Mouse (Mus musculus) c-Kit-negative CD71-positive TER-119-positive erythroid progenitor cells, embryonic 14.5 days (primary cell): Measurements from ENCODE around the gene Mettl8.

Experiments used
- DNase-seq: peaks from one replicate; pipeline ENCODE4 v3.0.0-alpha.2; 2013; ENCODE audit warnings: low read depth, low spot score

Mettl8 gene

DNA sequence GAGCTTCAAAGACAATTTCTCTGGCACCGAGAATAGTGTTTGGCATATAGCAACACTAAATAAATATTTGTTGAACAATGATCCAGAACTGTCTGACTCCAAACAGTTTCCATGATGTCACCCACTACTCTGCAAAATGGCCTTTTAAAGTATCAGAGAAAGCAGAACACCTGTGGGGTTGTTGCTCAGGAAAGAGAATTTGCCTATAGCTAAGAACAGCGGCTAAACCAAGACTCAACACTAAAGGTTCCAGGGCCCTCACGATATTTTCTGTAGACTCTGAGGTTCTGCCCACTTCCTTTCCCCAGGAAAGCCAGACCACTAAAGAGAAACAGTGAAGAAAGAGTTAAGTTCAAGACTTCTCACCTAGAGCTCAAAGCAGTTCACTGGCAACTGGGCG is 122.4 kb downstream of the Mettl8 start:
- DNase-seq: no peak

DNA sequence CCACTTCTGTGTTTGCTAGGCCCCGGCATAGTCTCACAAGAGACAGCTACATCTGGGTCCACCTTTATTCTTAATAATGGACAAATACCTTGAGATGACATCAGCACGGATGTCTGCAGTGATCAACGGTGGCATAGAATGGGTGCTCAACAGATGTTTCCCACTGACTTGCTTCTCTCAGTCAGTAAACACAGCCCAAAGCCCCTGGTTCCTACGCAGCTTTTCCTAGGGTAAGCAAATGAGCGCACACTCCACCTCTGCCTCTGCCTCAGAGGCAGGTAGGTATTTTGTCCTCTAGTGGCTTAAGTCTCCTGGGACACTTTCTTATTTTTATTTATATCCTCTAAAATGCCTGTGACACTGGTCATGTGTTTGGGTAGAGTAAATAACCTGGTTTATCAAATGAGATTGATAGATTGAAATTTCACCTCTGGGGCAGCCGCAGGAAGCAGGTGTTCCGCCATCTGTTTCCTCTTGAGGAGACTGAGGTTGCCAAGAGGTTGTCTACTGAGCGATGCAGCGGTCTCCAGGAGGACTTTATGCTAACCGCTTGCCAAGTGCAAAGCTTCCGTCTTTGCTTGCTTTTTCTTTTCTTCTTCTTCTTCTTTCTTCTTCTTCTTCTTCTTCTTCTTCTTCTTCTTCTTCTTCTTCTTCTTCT is 124.6 kb downstream of the Mettl8 start:
- DNase-seq: no peak

DNA sequence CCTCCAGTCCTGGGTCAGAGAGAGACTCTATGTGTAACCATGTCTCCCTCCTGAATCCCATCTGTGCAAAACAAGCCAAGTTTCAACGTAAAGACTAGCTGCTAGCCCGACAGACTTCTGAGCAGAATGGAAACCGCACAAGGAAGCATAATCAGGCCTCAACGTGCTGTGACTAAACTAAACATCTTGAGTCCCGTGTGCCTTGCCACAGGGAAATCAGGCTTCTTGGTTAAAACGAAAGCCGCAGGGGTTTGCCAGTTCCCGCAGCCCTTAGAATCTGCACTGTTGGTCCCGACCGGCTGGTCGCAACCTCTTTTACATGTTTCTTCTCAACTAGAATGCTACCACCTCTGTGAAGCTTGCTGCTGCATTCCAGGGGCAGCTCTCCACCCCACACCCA is 125.7 kb downstream of the Mettl8 start:
- DNase-seq: no peak

DNA sequence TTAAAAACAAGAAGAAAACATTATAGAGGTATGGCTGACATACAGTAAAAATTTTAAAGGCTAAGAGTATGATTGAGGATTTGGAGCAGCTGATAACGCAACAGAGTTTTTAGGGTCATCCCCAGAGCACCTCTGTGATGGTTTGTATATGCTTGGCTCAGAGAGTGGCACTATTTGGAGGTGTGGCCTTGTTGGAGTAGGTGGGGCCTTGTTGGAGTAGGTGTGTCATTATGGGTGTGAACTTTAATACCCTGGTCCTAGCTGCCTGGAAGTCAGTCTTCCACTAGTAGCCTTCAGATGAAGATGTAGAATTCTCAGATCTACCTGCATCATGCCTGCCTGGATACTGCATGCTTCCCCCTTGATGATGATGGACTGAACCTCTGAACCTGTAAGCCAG is 131.3 kb downstream of the Mettl8 start:
- no peak for DNase-seq

DNA sequence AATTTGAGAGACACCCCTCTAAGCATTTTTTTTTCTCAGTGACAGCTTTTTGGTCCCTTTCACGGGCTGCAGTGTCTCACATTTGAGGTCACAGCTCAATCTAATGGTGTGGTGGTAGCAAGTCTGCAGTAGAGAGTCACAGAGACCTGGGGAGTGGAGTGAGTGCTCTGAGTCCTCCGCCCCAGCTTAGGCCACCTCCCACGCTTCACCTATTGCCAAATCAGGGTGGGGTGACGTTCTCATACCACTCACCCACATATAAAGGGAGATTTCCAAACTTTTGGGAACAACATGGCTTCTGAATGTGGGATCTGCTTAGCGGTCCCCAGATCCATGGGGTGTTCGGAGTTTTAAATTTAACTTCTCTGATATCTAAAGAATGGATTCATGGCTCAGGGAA is 132.6 kb downstream of the Mettl8 start:
- DNase-seq: no peak

DNA sequence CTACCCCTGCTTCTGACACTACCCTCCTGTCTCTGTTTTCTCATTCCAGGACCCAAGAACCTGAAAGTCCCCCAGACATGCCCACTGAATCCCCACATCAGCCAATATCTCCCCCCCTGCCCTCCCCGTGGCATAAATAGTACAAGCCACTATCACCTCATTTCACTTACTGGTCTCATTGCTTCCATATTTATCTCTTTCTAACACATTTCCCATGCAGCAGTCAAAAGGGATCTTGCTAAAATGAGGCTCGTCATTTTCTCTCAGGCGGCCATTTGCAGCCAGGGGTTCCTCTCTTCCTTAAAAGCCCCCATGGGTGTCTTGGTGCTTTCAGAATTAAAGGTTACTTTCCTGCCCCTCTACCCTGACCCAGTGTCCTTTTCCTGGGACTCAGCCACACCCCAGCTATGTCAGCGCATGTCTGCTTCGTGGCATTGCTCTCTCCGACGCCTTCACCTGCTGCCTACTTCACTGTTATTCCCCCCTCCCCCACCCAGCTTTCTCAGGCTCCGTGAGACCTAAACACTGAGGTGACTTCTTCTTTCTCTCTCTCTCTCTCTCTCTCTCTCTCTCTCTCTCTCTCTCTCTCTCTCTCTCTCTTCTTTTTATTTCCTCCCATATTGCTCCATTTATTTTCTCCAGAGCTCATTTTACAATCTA is 134.3 kb downstream of the Mettl8 start:
- peak; percentile 42 for DNase-seq

DNA sequence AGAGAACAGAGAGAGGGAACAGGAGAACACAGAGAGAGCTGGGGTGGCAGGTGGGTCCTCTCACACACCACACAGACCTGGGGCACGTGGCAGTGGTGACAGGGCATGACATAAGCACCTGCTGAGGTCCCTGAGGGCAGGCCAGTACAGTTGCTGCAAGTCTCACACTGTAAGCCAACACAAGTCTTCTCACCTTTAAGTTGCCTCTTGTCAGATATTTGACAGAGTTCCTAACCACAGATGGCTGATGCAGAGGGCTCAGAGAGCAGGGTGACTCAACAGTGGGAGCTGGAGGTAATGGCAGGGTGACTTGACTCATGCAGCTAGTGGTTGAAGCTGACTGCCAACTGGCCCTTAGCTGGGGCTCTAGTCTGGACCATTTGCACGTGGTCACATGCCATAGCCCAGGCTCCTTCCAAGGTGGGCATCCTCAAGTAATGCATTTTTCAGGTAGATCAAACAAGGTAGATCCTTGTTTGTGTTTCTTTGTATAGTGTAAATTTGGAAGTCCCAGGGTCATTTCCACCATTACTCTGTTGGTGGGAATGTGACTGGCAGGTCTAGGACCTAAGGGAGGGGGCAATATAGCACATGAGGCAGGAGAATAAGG is 135.4 kb downstream of the Mettl8 start:
- DNase-seq: no peak

DNA sequence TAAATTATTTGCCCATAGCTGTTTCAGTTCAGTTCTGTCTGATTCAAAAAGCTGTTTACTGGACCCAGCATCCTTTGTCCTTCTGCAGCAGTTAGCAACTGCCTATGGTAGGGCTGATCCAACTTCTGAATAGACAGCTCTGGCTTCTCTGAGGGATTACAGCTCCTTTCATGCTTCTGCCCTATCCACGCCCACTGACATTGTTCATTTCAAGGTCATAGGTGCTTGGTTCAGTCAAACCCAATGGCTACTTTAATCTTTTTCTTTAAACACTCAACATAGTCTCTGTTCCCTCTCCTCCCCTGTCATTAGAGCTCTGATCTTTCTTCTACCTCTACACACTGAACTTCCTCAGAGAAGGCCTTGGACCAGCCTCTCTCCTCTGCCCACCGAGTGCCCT is 136.9 kb downstream of the Mettl8 start:
- DNase-seq: no peak
